Mouse (Mus musculus) thymus, postnatal 4 days (tissue): ENCODE measurements around the gene Gse1.

Source experiments
- DNase-seq: peaks from one replicate; pipeline ENCODE4 v3.0.0; 2021

Gene Gse1

DNA sequence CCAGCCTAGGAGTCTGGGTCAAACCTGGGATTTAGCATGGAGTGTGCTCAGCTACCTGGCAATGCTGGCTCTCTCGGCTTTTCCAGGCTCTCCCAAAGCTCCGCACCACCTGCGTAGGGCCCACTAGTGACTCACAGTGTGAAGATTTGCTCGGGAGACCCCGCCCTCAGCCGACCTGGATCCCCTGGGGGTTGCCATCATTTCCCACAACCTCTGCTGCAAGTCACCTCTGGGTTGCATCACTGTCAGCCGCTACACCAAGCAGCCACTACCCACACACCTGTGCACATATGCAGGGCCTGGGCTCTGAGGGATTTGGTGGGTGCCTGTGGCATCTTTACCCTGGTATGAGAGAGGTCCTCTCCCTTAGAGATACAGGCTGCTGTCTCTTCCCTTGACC is 239.3 kb downstream of the Gse1 start:
- DNase-seq, result no peak

DNA sequence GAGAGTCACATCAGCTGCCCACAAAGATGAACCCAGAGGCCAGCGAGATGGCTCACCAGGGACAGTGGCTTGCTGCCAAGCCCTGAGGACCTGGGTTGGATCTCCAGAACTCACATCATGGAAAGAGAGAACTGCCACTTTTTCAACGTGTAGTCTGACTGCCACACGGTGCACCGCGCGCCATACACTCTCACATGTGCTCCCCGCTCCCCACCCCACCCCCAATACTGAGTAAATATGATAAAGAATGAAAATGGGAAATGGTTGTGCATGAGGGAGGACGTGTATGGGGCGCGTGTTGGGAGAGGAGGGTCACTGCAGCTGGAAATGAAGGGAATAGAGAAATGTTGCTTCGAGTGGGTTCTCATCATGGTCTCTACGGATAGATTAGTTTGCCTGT is 241.9 kb downstream of the Gse1 start:
- no peak for DNase-seq

DNA sequence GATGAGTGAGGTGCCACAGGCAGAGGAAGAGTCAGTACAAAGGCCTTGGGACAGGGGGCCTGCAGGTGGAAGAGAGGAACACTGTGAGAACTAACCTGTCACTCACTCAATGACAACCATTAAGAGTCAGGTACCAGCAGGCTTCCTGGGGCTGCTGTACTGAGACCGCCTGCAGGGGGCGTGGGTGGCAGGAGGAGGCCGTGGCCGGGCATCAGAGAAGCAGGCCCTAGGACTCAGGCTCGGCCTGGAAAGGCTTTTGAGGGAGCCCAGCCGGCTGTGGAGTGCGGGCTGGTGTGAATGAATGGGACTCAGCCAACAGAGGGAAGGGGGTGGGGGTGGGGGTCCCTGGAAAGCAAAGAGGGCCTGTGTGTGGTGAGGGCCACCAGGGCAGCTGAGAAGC is 242.9 kb downstream of the Gse1 start:
- DNase-seq, result peak; percentile 80

DNA sequence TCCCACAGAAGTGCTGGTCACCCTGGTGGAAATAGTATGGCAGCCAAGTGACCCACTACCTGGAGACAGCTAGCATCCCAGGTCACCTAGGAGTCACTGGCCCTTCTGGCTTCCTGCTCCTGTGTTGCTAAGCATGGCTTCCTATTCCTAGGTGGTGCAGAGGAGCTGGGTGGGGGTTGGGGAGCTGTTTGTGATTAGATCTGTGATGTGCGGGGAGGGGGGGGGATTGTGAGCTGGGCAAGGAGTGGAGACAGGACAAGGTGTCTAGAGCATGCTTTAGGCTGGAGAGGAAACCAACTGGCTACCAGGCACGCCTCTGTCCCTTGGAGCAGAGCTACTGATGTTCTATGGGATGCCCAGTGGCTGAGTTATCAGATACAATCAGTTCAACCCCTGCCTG is 243.5 kb downstream of the Gse1 start:
- DNase-seq, result no peak

DNA sequence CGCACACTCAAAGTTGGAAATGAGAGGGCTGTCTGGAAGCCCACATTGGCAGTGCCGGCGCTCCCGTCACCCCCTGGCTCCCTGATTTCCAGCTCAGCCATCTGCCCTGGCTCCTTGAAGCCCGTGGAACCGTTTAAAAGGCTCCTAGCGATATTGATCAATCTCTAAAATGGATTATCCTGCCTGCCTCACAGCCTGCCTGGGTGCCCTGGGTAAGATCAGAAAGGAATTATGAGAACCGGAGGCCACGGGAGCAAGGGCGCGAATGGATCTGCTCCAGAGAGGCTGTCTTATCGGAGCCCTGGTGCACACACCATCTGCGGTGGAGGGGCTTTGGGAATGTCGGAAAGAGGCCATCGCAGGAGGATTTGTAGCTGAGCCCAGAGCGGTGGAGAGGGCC is 244.0 kb downstream of the Gse1 start:
- no peak for DNase-seq

- peak; percentile 84 for DNase-seq
Observed at GRCm38 (mm10) chr8:120473729-120474364, 245.6 kb downstream of the Gse1 start.

DNA sequence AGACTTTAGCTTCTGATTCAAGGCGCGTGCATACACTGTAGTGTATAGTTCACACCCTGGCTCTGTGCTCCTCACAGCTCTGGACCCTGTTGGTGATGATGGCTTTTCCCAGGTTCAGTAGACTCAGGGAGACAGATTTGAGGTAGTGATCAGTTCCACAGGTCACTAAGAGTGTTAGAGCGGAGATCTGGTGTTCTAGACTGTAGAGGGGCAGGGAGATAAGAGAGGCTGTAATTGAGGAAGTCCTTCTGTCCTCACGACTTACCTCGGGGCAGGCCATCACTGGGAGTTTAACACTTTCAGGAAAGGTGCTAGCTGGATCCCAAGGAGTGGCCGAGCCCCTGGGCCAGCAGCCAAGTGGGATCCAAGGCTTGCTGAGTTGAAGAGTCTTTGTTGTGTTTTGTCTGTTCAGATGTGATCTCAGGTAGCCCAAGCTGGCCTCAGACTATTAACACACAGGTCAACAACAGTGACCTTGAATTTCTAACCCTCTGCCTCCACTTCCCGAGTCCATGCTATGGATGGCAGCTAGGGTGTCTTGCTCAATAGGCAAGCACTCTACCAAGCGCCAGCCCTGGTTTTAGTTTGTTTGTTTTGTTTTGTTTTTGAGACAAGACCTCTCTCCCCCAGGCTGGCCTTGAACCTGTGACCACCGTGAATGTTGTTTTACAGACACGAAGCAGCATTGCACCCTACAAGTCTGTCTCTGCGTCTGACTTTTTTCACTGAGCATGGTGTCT is 246.4 kb downstream of the Gse1 start:
- DNase-seq, result no peak

DNA sequence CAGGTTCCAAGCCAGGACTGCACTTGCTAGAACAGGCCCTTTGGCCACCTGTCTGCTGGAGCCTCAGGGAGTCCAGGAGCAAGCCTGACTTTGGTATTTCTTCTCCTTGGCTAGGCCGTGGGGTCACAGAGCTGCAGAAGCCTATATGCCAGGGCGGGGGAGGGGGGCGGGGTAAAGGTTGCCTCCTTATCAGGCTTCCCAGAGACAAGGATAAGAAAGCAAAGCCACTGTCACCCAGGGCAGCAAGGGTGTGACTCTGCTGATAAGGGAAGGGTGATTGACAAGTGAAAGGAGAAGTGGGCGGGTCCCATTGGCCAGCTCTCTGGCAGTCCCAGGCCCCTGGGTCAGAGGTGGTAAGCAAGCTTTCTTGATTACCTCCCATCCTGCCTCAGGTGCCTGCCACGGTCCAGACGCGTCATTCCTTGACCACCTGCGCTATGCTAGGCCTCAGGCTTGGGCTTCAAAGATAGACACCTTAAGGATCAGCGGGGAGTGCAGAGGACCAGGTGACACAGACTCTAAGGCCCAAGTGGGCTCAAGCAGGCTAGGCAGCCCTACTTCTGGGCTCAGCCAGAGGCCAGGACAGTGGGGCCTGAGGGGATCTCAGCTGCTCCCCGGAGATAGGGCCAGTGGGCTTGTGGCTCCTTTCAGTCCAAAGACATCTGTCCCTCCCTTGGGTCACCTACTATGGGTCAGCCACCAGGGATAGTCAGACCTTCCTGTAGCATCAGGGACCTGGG is 247.4 kb downstream of the Gse1 start:
- DNase-seq, result no peak

DNA sequence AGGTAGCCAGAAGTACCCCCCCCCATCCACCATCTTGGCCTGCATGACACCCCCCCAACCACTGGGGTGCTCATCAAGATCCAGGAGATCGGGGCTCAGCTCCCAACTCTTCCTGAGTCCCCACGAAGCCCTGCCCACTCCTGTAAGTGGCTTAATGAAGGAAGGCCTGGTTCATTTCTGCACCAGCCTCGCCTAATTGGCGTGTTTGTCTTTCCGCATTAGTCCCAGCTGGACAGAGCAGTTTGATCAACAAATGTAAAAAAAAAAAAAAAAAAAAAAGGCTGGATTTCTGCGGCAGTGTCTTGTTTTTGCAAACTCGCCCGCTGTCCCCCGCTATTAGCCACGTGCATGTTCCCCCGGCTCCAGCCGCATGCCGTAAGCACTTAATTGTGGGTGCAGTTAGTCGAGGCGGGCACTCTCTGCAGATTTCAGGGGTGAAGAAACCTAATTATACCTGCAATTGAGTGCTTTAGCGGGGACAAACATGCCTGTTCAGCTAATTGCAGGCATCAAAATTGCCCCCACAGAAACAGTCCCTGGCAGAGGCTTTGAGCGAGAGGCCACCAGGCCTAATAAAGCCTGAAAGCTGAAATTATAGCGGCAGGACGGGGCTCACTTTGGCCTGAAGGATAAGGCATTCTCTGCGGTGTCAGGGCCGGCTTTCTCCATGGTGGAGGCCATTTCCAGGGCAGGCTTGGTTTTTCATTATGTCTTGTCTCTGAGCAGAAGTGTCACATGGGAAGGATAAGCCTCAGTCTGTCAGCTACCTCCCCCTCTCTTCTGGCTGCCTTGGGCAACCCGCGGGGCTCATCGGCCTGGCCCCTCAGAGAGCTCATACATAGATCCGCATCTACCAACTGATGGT is 248.7 kb downstream of the Gse1 start:
- DNase-seq, result no peak

DNA sequence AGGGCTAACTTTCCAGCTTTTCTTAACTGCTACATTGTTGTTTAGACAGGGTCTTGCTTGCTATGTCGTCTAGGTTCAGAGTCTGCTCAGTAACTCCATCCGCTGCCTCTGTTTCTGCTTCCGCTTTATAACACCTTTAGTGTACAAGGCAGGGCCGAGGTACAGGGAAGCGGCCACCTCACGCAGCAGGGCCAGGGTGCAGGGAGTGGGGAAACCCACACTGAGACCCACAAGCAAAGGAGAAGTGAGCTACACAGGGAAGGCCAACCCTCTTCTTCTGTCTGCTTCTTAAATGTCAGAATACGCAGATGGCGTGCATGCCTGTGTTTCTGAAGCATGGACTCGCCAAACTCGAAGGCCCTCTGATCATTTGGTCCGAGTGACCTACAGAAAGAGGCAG is 250.5 kb downstream of the Gse1 start:
- DNase-seq, result no peak

DNA sequence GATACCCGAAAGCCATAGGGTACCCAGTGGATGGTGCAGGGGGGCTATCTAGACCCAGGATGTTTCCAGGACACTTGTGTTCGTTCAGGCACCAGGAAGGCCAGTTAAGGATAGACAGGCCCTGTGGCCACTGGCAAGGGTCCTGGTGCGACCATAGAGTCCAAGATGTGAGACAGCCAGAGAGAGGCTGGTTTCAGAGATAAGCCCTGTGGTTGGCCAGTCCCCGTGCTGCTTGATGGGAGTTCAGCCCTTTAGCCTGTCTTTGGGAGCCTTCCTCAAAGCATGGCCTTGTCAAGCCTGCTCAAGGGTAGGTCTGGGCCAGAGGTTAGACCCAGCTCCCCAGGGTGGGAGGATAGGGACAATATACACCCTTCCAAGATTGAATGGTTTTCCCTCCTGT is 251.4 kb downstream of the Gse1 start:
- DNase-seq, result no peak

- DNase-seq, result no peak
Observed at GRCm38 (mm10) chr8:120482015-120482689, 253.9 kb downstream of the Gse1 start.

GRCm38 (mm10) chr8:120484460-120484859 is 256.2 kb downstream of the Gse1 start:
- DNase-seq, result no peak

DNA sequence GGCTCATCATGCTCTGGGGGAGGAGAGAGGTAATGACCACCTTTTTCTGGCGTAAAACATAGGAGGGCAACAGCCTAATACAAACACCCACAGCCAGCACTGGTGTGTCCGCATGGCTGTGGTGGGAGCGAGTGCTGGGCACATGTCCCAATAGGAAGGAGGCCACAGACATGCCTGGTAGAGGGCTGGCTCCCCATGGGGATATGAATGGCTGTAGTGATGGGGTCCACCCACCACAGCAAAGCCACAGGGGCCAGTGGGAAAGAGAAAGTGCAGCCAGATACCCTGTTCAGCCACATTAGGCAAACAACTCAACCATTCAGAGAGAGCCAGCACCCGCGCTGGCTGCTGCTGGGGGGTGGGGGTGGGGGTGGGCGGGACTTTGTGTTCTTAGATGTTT is 256.9 kb downstream of the Gse1 start:
- DNase-seq, result no peak

- DNase-seq, result no peak
Observed at GRCm38 (mm10) chr8:120485551-120486476, 257.6 kb downstream of the Gse1 start.

GRCm38 (mm10) chr8:120486477-120487376 is 258.5 kb downstream of the Gse1 start:
- DNase-seq, result peak; percentile 64

- DNase-seq, result no peak
Observed at GRCm38 (mm10) chr8:120487377-120487728, 259.1 kb downstream of the Gse1 start.

- peak; percentile 83 for DNase-seq
Observed at GRCm38 (mm10) chr8:120487729-120488510, 259.7 kb downstream of the Gse1 start.

GRCm38 (mm10) chr8:120488636-120489131 is 260.4 kb downstream of the Gse1 start:
- peak; percentile 54 for DNase-seq
